Mouse (Mus musculus) intestine, postnatal 0 days (tissue): ENCODE measurements around the gene Cebpe. TPM values are rescaled to one million over a fixed set of nuclear protein-coding genes. Genes with fewer than 3 reads are reported as not detected.

Experiments
- ATAC-seq: fragments of 200-750 bp; cut with Nextera tagmentation; 2 replicates; pipeline ENCODE4 v1.8.0; 2017; ENCODE audit warnings: mild to moderate bottlenecking, moderate TSS enrichment, moderate library complexity
- H3K27ac ChIP-seq: fragments of 300-500 bp; sonication (generic); 2 replicates; pipeline ENCODE4 v1.5.1; 2014; ENCODE audit warnings: mild to moderate bottlenecking, low read depth, low read length, moderate library complexity
- H3K27me3 ChIP-seq: fragments of 300-500 bp; sonication (generic); replicated peaks from 2 replicates; pipeline ENCODE4 v1.6.1; 2014; ENCODE audit warnings: low read length, mixed read lengths; ENCODE audit not compliant: control insufficient read depth, insufficient read depth
- H3K36me3 ChIP-seq: fragments of 300-500 bp; sonication (generic); 2 replicates; pipeline ENCODE4 v1.6.1; 2014; ENCODE audit warnings: mild to moderate bottlenecking, moderate library complexity; ENCODE audit not compliant: control insufficient read depth, insufficient read depth
- H3K4me1 ChIP-seq: fragments of 300-500 bp; sonication (generic); replicated peaks from 2 replicates; pipeline ENCODE4 v1.6.1; 2014; ENCODE audit warnings: antibody characterized with exemption, low read length, mixed read lengths; ENCODE audit not compliant: control insufficient read depth, insufficient read depth
- H3K4me2 ChIP-seq: fragments of 300-500 bp; sonication (generic); replicated peaks from 2 replicates; pipeline ENCODE4 v1.6.1; 2014; ENCODE audit warnings: low read depth, mild to moderate bottlenecking, moderate library complexity
- H3K4me3 ChIP-seq: fragments of 300-500 bp; sonication (generic); 2 replicates; pipeline ENCODE4 v1.5.1; 2014; ENCODE audit warnings: low read depth, low read length
- H3K9ac ChIP-seq: fragments of 300-500 bp; sonication (generic); 2 replicates; pipeline ENCODE4 v1.6.1; 2014; ENCODE audit warnings: mild to moderate bottlenecking, low read depth, low read length
- H3K9me3 ChIP-seq: fragments of 300-500 bp; sonication (generic); 2 replicates; pipeline ENCODE4 v1.6.1; 2016; ENCODE audit warnings: mixed run types; ENCODE audit not compliant: control insufficient read depth
- CTCF ChIP-seq: sonication (generic); IDR thresholded peaks from 2 replicates; pipeline ENCODE4 v1.5.1; 2016; ENCODE audit warnings: low read depth, mild to moderate bottlenecking, control low read depth, antibody characterized with exemption, moderate library complexity
- WGBS: fragments of 180-500 bp; shearing (Covaris S2); extraction: QIAGEN DNeasy Blood & Tissue Kit; methylation state at CpG from one replicate; pipeline ENCODE4 v1.1.7; 2014; 5-methylcytosine and 5-hydroxymethylcytosine counted together
- polyA plus RNA-seq: library from polyadenylated mRNA; unstranded; fragments of >200 nt; fragmentation: Nextera tagmentation; extraction: Ambion mirVana; gene quantifications from 2 replicates; pipeline ENCODE4 v1.2.1, GENCODE M21; 2015

Gene Cebpe
- polyA plus RNA-seq, 1 experiment from 2014 or later: not detected

DNA sequence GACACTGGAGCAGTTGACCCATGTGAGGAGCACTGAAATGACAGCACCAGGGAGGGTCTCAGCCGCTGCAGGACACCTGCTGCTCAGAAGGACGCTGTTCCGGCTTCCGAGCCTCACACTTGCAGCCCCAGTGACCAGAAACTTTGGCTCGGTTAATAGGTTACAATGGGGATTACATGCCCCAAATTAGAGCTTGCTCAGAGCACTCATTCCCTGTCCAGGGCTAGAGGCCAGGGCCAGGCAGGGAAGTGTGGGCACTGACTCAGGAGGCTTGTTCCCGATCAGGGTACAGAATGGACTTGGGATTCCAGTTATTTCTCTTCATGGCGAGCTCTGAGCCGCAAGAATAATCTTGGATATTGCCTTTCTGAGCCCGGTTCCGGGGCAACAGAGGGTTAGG is 25.7 kb upstream of the Cebpe start:
- Histone ChIP-seq H3K4me1 (peaks cover 9% of the 10 kb centered on the region), H3K9me3 (no peaks in the 10 kb centered on the region), H3K4me3 (no peak overlapping the region), H3K27me3 (no peaks in the 10 kb centered on the region), H3K4me2 (no peak overlapping the region), H3K9ac (no peak overlapping the region), H3K27ac (no peak overlapping the region), H3K36me3 (peaks cover 11% of the 10 kb centered on the region; the same call in 1 of the 2 replicates)
- 82% methylated on average over 10 of the region's 10 CpGs for WGBS
- no peak for ATAC-seq
- TF ChIP-seq CTCF: no peak

DNA sequence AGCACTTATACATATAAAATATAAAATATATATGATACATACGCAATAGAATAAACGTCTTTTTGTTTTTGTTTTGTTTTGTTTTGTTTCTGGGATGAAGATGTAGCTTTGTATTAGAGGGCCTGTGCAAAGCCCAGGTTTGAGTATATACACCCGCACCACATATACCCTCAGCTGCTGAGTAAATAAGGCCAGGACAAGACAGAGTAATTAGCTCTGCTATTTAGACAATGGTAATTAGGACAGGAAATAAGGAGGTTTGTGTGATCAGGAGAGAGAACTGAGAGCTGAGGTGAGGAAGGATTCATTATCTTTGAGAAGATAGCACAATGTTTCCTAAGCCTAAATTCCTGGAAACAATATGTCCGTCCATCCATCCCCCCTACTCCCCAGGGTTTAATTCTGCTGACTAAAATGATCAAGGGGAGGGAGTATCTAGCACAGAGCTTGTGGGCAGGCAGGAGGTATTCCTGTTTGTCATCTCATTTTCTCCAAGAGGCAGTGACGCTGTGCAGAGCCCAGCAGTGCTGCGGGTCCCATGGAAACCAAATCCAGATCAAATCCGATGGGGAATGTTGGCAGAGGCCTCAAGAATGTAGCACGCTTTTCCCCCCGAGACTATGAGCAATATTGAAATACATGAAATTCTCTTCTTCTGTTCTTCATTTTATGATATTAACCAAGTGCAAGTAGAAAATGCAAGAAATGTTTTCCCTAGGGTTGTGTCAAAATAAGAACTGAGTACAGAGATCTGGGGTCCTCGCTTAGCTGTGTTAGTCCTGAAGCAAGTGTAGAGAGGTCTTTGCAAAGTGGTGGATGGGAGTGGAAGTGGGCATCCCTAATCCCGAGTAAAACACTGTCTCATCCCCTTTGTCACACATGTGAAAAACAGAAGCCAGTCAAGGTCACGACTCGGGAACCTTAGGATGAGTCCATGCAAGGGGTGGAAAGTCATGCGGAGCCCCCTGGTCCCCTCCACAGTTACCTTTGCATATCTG is 24.9 kb upstream of the Cebpe start:
- Histone ChIP-seq H3K9me3 (no peaks in the 10 kb centered on the region), H3K27me3 (no peaks in the 10 kb centered on the region), H3K4me2 (no peak overlapping the region), H3K9ac (no peak overlapping the region), H3K36me3 (peaks cover 18% of the 10 kb centered on the region), H3K4me1 (peaks cover 5% of the 10 kb centered on the region), H3K27ac (no peak overlapping the region), H3K4me3 (no peak overlapping the region)
- 65% methylated on average over 14 of the region's 14 CpGs for WGBS
- TF ChIP-seq CTCF: no peak
- ATAC-seq: no peak

DNA sequence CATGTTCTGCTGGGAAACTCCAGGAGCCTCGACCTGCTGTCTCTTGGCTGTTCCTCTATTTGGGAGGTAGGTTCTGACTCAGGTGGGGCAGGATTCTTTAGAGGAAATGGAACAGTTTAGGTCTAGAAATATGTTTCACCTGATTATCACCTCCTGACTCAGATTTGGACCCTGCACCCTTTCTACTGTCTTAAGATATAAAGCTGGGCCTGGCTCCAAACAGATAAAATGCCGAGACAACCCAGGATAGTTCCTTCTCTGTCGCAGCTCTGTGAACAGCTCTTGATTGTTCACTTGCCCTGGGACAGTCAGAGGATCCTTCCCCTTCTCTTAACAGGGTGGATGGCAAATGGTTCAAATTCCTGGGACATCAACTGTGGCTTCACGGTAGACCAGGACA is 23.2 kb upstream of the Cebpe start:
- Histone ChIP-seq H3K27ac (peak overlapping the region; percentile 1; the same call in 1 of the 2 replicates), H3K4me2 (no peak overlapping the region), H3K9me3 (no peaks in the 10 kb centered on the region), H3K9ac (no peak overlapping the region), H3K4me1 (no peaks in the 10 kb centered on the region; the same call in 1 of the 2 replicates), H3K4me3 (no peak overlapping the region), H3K27me3 (no peaks in the 10 kb centered on the region), H3K36me3 (peaks cover 32% of the 10 kb centered on the region)
- ATAC-seq: peak; percentile 40; the same call in 1 of the 2 replicates
- WGBS: 42% methylated on average over 4 of the region's 4 CpGs
- TF ChIP-seq CTCF: no peak

- ATAC-seq: no peak
- Histone ChIP-seq H3K4me1 (no peaks in the 10 kb centered on the region; the same call in 1 of the 2 replicates), H3K36me3 (peaks cover 33% of the 10 kb centered on the region), H3K9me3 (no peaks in the 10 kb centered on the region), H3K27ac (no peak overlapping the region), H3K4me2 (no peak overlapping the region), H3K9ac (no peak overlapping the region), H3K4me3 (no peak overlapping the region), H3K27me3 (no peaks in the 10 kb centered on the region)
- WGBS: 57% methylated on average over 4 of the region's 4 CpGs
- no peak for TF ChIP-seq CTCF
Measured at GRCm38 (mm10) chr14:54734004-54734403, 22.0 kb upstream of the Cebpe start.

DNA sequence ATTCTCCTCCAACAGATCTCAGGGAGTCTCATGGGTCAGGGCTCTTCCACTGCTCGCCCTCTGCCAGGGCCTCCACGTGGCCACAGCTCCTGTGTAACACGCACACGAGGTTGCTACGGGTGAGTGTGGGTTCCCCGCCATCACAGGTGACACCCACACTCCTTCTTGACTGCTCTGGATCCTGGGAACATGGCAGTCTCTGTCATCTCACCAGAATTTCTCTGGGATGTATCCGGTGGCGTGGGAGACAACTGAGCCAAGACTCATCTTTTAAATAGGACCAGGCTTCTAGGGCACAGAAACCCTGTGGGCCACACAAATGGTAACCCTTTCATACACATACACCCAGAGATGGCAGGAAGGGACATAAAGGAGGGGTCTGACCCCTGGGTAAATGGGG is 20.2 kb upstream of the Cebpe start:
- Histone ChIP-seq H3K27ac (no peak overlapping the region), H3K36me3 (peaks cover 29% of the 10 kb centered on the region; the same call in 1 of the 2 replicates), H3K27me3 (no peaks in the 10 kb centered on the region), H3K4me3 (no peak overlapping the region), H3K9me3 (no peaks in the 10 kb centered on the region), H3K4me1 (no peaks in the 10 kb centered on the region; the same call in 1 of the 2 replicates), H3K4me2 (no peak overlapping the region), H3K9ac (no peak overlapping the region)
- 90% methylated on average over 8 of the region's 8 CpGs for WGBS
- no peak for ATAC-seq
- no peak for TF ChIP-seq CTCF

DNA sequence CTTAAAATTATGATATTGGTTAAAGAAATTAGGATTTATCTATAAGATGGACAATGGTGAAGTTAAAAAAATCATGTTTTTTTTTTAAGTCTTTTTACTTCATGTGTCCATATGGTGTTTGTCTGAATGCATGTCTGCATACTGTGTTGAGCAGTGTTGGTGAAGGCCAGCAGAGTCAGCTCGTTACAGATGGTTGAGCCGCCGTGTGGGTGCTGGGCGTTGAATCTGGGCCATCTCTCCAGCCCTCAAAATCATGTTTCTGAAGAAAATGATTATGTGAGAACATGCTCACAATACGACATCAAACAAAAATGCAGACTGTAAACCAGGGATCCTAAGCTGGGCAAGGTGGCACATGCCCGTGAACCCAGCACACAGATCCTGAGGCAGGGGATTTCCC is 18.3 kb upstream of the Cebpe start:
- ATAC-seq: no peak
- H3K4me2 ChIP-seq: no peak overlapping the region
- H3K36me3 ChIP-seq: peaks cover 42% of the 10 kb centered on the region
- no peak for TF ChIP-seq CTCF
- no peaks in the 10 kb centered on the region for H3K9me3 ChIP-seq
- no peak overlapping the region for H3K27ac ChIP-seq
- H3K27me3 ChIP-seq: no peaks in the 10 kb centered on the region
- WGBS: 82% methylated on average over 6 of the region's 6 CpGs
- H3K9ac ChIP-seq: no peak overlapping the region
- no peak overlapping the region for H3K4me3 ChIP-seq
- H3K4me1 ChIP-seq: no peaks in the 10 kb centered on the region; the same call in 1 of the 2 replicates
